Mouse (Mus musculus) layer of hippocampus, adult 8-10 months (tissue): ENCODE data around the gene Fam149a. TPM values are rescaled to one million over a fixed set of nuclear protein-coding genes. Genes with fewer than 3 reads are reported as not detected.
"Not testable (repeated sequence)": the region's sequence is repeated elsewhere in the genome, so short reads cannot be mapped to it uniquely, and the experiment has no call there.

Source experiments
- DNase-seq, 2 experiments: peaks; one replicate each; pipeline ENCODE4 v3.0.0; 2022; ENCODE audit warnings: low spot score in 2 of 2
- total RNA-seq, 4 experiments: library from RNA; stranded (reverse); gene quantifications; 2 replicates each; pipeline ENCODE4 v1.2.4; 2022

Gene Fam149a
- total RNA-seq, 4 experiments from 2014 or later, result 11.4 to 16.4 (median 14.7) TPM

DNA sequence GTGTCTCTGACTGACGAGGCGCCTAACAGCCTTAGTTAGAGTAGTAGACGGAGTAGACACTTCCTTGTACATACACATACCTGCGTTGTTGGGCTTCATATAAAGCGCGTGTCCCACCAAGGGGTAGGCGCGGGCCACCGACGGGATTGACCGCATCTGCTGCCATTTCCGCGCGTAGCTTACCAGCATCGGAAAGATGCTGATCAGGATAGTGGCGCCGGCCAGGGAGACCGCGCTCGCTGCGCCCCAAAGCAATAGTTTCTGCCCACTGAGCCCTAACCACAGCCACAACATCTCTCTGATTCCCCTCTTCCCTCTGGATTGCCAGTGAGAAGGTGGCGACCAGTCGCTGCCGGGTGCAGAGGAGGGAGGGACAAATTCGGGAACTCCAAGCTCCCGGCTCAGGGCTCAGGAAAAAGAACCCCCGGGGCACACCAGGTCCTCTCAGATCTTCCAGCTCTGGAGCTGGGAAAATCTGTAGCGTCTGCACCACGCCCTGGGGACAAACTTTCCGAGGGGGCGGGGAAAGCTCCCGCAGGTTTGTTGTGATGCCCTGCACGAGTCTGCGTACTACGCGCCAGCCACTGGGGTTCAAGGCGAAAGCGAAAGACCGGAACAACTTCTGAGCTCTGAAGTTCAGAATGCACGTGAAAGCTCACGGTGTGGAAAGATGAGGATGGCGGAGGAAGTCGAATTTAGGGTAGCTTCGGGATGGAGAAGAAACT lies 49.2 kb downstream of the Fam149a start, which contains the start of gene Cyp4v3:
Cyp4v3 (minus strand) TSS at position 532 of the 725 bp plus-strand sequence.
- DNase-seq, result peak; percentile 13 to 37

DNA sequence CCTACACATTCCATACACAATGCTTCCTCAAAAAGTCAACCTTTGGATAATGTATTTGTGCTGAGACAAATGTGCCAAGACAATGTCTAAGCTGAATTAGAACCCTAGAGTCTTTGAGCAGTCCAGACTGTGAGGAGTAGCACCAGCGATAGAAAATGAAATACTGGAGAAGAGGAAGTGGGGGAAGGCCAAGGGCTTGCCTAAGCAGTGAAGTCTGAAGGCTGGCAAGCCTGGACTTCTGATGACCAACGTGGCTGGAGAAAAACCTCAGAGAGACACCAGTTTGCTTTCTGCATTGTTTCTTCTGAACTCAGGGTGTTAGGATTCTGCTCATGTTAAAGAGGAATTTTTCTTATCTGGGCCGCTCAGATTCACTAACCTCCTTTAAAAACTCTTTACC lies 51.2 kb downstream of the Fam149a start:
- no peak for DNase-seq

DNA sequence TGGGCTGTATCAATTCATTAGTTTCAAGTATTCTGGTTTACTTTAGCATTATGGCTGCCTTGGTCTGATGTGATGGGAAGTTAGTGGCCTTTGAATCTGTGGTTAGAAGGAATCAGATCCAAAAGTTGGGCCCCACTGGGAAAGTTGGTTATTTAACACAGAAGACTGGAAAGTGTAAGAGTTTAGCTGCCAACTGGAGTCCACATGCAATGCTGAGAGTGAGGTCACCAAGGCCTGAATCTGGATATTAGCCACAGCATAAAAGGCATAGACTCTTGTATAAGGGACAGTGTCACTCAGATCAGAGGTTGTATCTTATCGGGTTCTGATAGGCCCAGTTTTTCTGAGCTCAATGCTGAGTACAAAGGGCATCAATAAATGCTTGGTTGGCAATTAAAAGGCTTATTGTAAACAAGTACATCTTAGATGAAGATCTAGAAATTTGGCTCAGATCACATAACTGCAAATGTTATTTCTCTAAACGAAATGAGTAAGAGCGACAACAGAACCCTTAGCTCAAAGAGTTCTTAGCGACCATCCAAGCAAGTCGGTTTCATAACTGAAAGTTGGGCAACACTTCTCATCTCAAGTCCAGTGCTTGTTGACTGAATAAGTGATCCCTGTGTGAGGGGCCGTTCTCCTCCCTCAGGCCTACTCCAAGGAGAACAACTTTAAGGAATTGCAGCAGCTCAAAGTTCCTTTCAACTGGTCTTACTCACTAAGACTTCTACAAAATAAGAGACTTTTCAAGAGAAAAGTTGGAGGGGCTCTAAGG lies 52.7 kb downstream of the Fam149a start:
- DNase-seq, result no peak

DNA sequence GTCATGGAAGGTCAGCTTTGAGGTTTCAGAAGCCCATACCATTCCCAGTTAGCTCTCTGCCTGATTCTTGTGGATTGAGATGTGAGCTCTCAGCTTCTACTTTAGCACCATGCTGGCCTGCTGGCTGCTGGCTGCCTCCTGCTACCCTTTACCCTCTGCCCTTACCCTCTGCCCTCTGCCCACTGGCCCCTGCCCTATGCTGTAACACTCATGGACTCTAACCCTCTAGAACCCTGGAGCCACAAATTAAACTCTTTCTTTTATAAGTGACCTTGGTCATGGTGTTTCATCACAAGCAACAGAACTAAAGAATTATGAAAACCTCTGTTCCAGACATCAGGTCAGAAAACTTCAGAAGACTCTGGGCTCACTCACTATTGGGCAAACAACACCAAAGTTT lies 55.0 kb downstream of the Fam149a start:
- not testable (repeated sequence) for DNase-seq

DNA sequence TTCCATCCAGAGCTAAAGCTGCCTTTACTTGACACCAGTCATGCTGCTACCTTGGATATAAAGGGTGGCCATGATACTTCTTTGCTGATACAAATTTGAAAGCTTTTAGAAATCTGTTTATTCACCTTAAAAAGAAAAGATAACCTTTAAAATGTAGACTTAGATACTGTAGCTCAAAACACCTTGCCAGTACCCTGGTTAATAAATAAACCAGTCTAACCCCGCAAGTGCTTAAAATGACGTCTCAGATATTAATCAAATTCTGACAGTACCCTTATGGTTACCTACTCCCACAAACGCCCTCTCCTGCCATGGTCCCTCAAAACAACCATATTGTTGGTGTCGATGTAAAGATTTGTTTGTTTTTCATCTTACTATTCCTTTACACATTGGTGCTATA lies 57.9 kb downstream of the Fam149a start:
- DNase-seq, result no peak

DNA sequence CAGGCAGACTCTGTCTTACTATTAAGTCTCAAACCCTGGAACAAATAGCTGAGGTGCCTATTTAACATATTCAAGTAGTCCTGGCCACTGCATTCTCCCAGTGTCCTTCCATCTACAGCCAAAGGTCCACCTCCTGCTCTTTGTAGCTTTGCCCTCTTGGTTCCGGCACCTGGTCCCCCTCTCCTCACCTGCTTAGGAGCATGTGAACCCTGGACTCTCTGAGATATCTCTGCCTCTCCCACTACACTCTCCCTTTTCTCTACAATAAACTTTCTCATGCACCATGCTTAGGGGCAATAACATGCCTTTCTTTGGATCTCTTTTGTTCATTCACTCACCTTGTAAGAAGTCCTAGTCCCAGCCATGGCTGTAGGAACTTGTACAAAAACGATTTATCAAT lies 60.7 kb downstream of the Fam149a start:
- no peak for DNase-seq

DNA sequence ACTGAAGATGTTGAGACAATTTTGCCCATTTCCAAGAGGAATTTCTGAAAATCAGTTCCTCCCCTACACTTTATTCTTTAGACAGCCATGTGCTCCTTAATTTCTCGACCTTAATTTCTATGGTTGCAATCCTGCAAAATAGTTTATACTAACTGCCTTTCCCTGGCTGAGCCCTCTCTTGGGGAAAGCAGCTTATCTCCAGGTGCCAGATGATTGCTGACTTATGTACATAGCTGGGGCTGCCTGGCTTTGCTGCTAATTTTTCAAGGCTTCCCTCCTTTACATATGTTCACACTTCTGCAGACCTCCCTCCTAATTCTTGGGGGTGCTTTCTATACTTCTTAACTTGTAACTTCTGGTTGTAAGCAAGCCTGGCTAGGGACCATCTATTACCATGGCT lies 61.2 kb downstream of the Fam149a start:
- DNase-seq, result no peak

DNA sequence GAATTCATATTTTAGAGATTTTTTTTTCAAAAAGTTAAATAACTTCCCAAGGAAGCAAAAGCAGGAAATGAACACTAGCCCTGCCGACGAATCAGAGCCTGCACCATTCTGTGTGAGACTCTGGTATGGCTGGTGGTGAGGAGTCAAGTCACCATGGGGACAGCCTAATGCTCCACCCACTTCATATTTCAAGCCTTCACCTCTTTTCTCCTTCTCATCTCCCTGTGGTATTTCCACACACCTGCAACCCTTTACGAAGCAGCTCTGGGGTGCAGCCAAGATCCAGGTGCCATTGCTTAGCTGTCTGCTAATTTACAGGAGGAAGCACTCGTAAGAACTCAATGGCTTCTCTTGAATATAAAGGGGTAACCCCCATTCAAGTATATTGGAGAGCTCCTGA lies 71.1 kb downstream of the Fam149a start:
- no peak for DNase-seq

DNA sequence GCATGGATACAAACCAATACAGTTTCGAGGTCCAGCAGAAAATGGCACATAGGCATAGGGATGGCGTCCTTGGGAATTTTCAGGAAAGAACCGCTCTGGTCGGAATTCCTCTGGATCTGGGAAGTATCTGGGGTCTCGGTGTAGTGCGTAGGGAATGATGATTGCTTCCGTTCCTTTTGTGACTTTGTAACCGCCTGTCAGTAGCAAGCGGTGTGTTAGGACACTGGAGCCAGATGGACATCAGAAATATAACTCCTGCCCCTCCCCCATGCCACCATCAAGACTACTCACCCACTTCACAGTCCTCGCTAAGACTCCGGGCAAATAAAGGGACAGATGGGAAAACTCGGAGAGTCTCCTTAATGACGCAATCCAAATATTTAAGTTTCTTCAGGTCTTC lies 73.7 kb downstream of the Fam149a start, which contains the start of gene Gm45753:
Gm45753 (minus strand) TSS at position 101 of the 400 bp plus-strand sequence.
- DNase-seq, result no peak

DNA sequence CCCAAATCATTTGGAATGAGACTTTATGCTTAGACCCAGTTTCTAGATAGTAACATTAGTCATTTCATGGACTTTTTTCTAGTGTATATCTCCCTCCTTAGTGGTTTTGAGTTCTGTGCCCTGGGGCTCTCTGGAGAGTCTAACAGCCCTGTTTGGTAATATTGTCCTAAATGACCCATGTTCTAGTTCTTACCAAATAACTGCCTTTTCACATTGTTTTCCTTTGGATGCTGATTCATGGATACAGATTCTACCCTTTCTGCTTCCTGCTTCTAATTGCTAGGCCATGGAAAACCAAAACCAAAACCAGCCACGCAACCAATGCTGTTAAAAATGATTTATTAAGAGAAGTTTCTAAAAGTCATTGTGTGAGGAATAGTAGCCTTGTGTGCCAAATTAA lies 76.6 kb downstream of the Fam149a start:
- no peak for DNase-seq

DNA sequence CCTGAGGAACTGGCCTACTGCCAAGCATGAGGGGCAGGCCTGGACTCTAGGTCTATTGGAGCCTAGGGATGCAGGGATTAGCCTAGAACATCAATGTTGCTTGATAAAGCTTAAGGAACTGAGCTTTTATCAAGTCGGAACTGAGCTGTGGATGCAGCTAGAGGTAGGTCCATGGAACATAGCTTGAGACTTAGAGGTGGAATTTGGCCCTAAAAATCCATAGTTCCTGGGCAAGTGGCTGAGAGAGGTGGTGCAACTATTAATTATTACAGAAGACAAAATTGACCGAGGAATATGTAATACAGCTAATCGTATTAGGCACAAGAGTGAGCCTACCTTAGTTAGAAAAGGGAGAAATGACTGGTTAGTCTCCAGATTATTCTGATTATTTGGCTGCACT lies 77.7 kb downstream of the Fam149a start:
- DNase-seq, result no peak

DNA sequence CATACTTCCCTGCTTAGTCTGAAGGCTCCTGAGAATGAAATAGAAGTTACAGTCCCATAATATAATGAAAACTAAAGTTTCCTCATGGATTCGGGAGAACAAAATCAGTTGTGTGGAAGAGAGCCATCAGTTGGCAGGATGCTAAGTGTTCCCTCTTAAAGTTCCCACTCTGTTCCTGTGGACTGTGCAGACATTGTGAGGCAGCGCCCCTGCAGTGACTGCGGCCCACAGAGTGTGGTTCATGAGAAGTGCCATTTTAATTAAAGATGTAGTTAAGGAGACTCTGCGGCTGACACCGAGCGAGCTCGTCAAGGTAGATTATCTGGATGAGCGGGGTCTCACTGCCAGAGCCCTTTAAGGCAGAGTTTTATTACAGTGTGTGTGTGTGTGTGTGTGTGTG lies 79.7 kb downstream of the Fam149a start:
- DNase-seq, result no peak

DNA sequence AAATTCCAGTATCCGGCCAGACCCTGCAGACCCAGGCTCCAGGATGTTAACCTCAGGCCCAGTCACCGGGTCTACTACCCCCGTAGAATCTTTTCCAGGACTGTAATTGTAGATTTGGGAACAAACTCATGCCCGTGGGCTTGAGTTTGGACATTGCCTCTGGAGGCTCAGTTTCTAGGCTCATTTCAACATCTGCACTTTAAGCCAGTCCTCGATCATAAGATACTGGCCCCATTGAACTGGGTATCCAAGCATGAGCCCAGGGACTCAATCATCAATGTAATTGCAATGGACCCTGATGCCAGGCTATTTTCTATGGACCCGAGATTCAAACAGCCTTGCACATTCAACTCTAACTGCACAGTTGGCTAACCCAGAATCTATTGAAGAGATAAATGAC lies 86.8 kb downstream of the Fam149a start:
- no peak for DNase-seq

DNA sequence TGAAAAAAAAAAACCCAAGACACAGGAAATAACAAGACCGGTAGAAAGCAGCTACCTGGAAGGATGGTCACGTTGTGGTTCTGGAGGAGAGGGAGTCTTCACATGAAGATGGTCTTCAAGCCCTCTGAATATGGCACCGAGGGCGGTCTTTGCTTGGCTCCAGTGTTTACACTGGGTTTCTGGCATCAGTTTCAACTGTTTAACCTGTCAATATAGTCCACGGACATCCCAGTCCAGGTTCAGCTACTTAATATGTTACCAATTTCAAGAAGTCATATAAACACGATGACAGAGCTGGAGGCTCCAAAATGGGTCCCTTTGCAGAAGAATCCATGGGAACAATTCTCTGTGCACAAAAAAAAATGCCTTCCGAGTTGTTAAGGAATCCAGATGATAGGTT lies 87.4 kb downstream of the Fam149a start, which contains the start of gene Klkb1:
Klkb1 (minus strand) TSS at position 173 of the 400 bp plus-strand sequence.
- no peak for DNase-seq

DNA sequence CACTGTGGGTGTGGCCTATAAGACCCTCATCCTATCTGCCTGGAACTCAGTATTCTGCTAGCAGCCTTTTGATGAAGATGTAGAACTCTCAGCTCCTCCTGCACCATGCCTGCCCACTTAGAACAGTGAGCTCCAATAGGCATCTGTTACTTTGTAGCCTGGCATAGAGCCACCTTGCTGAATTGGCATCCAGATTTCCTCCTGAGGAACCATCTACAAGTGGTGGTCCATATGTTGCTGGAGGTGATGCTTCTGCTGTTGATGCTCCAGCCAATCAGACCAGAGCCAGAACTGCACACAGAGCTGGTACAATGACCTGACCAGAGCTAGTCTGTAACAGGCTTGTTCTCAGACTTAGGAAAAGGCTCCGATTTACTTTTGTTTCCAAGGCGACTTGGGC lies 90.3 kb downstream of the Fam149a start:
- peak; percentile 58 to 78 for DNase-seq

Other genes starting within 250 kb of the Fam149a start
- gene F11, start 120.3 kb downstream of the Fam149a start, total RNA-seq, result not detected
- under 1 TPM in 2 of 4 experiments, not detected in 2; 0.11 to 0.13 TPM for gene Klkb1, start 87.4 kb downstream of the Fam149a start, total RNA-seq
- under 1 TPM in 1 of 4 experiments, not detected in 3; 0.28 TPM for gene Gm45753, start 73.8 kb downstream of the Fam149a start, total RNA-seq
- gene Cyp4v3, start 49.1 kb downstream of the Fam149a start, total RNA-seq, result 10 to 100 TPM in 2 of 4 experiments, 1 to 10 TPM in 2; 6.2 to 14.2 (median 8.7) TPM
- gene Tlr3, start 28.8 kb upstream of the Fam149a start, total RNA-seq, result 10 to 100 TPM in 3 of 4 experiments, 1 to 10 TPM in 1; 9.5 to 13.0 (median 12.0) TPM
- 100 to 1,000 TPM; 154 to 183 (median 170) TPM for gene Sorbs2, start 125.5 kb upstream of the Fam149a start, total RNA-seq